Mouse (Mus musculus) cerebellum, postnatal 36 days (tissue): ENCODE measurements around the gene Cblc.

Source experiments
- DNase-seq, 2 experiments: peaks; one replicate each; pipeline ENCODE4 v3.0.0; 2021 to 2022; ENCODE audit warnings: mixed read lengths in 2 of 2

Cblc gene

DNA sequence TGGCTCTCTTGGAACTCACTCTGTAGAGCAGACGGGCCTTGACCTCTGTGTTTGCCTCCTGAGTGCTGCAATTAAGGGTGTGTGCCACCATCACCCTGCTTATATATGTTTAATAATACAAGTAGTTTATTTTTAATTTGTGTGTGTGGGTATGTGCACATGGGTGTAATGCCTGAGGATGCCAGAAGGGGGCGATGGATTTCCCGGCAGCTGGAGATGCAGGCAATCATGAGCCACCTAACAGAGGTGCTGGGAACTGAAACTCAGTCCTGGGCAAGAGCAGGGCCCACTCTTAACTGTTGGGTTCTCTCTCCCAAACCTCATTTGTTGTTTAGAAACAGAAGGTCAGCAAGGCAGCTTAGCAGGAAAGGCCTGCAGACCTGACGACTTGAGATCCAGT lies 16.7 kb downstream of the Cblc start:
- DNase-seq, result no peak

DNA sequence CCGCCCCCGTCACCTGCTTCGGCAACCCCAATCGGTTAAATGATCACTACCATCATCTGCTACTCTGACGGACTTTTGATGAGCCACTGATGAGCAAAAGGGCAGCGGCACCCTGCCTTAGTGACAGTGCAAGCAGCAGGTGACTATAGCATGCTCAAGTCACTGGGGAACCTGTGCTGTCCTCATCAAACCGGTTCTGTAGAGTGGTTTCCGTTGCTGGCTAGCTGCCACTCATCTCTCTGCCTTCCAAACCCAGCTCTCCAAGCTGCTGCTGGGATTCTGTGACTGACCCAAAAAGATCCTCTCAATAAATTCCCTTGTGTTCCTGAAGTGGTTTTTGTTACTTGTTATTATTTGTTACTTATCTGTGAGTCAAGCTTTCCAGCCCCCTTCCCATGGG lies 18.0 kb downstream of the Cblc start:
- DNase-seq, result no peak

DNA sequence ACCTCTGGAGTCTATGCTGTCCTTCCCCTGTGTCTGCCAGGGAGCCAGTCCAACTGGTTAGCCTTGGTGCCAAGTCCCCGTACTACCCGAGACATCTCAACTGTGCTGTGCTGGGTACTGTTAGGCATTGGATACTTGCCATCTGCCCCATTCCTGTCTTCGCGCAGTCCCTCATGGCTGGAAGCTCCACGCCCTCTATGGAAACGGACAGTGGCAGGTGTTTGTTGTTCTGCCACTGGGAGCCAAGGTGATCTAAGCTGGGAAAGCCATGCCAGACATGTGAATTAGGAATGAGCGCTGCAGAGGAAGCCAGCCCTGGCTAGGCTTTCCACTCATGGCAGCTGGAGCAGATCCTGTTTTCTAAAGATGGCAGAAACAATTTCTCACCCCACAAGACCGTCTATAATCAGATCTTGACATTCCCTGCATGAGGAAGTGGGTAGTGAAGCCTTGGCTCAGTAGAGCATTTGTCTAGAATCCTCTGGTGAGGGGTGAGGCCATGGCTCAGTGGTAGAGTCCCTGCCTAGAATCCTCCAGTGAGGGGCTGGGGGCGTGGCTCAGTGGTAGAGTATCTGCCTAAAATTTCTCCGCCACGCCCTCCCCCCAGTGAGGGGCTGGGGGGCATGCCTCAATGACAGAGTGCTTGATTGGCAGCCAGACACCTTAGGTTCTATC lies 19.4 kb downstream of the Cblc start:
- no peak for DNase-seq

DNA sequence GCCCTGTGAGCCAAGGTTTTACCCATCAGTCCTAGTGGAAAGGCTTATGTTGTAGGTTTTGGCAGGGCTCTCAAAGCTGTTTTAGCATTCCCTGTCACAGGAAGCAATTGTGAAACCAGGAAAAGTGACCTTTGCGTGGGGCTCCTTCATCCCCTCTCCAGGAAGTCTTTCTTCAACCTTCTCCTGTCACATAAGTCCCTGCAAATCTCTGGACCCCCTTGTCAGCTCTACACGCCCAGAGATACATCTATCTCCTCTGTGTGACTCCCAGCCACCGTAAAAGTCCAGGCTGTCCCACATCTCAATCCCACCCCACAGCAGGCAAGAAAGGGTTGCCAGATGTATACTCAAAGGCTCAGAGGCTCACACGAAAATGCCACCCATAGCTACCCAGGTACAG lies 24.9 kb downstream of the Cblc start:
- DNase-seq, result no peak

DNA sequence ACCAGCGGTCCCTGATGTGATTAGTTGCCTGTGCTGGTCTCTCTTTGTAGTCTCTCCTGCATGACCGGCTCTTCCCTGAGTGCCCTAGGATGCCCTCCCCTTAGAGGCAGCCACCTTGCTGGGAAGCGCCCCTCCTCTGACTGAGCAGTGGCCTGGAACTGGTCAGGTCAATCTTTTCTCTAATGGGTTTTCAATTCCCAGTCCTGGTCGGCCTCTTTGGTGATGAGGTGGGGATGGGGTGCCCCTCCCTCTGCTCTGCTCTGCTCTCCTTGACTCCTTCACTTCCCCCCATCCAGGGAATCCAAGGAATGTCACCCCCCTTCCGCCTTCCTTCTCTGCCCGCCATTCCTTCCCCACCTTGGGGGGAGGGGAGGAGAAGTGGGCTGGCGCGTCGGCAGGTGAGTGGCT lies 25.6 kb downstream of the Cblc start, which contains the start of gene Bcam:
Bcam (minus strand) TSS at position 33 of the 408 bp plus-strand sequence.
- no peak for DNase-seq

DNA sequence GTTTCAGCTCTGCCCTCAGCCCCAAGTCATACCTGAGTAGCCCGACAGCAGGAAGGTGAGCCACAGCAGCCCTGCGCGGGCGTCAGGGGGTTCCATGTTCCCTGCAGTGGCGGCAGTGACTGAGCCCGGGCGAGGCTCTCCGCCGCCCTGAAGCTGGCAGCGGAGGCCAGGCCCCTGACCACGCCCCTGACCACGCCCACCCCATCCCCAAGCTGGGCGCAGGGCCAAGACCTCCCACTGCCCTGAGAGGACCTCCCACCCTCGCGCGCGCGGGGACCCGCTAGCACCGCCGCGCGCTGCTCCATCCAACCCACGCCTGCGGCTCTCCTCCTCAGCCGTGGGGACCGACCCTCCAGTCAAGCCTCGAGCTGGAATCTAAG lies 26.2 kb downstream of the Cblc start:
- DNase-seq, result peak in 1 of 2 experiments; percentile 33

DNA sequence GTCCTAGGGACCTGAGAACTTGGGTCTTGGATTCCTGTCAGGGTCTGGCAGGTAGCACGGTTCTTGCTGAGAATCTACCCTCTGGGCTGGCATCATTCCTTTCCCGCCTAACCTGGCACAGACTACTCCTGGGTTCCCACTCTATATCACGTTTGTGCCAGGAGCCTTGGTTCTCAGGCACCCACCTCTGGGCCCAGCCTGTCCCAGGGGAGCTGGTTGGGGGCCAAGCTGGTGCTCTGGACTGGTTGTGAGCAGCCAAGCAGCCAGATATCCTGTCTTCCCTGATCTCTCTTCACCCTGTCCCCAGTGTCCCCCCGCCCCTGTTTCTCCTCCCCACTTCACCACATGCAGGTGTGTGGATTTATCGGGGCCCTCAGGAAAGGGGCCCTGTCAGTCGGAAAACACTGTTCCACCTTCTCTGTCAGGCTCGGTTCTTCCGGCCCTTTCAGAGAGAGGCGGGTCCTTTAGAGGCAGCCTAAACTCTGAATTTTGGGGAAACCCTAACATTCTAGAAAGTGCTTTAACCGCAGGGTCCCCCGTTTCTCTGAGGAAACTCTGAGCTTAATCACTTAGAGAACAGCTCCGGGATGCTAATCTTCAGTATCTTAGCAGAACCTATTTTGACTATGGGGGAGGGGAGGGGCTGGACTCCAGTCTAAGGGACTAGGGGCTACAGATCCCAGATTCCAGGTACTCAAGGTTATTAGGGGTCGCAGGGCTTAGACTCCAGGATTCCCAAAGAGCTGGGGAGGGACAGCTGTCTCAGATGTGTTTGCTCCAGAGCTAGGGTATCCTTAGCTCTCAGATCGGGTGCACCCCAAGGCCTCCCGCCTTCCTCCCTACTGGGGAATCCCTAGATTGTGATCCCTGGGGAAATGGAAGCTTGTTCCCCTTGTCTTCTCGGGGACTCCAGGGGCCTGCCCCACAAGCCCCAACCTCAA lies 26.9 kb downstream of the Cblc start:
- no peak for DNase-seq

DNA sequence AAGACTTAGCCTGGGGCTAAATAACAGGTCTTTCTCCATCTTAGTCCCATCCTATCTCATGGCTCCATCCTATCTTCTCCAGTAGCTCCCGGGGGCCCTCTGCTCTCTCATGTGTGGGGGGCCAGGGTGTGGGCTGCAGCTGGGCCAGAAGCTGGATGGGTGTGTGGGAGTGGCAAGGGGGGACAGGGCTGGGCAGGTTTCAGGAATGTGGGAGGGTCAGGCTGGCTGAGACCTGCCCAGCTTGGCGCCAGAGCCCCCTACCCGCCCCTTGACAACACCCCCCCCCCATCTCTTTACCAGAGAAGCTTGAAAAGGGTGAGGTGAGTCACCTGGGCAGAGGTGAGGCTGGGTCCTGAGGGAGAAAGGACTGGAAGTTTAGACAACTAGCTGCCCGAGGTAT lies 27.6 kb downstream of the Cblc start:
- DNase-seq, result no peak

DNA sequence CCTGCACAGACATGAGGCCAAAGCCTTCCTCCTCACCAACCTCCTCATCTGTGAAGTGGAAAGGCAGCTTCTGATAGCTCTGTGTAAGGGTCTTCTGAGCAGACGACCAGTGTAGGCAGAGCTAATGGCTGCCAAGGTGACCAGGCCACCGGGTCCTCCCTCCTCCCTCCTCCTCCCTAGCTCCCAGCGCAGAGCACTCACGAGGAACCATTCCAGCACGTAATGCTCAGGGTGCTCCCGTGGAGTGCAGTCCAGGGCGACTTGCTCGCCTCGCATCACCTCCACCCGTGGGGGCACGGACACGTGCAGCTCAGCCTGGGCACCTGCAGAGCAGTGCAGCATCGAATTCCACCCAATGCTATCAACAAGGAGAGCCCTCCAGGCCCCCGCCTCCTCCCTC lies 28.4 kb downstream of the Cblc start:
- DNase-seq, result no peak

DNA sequence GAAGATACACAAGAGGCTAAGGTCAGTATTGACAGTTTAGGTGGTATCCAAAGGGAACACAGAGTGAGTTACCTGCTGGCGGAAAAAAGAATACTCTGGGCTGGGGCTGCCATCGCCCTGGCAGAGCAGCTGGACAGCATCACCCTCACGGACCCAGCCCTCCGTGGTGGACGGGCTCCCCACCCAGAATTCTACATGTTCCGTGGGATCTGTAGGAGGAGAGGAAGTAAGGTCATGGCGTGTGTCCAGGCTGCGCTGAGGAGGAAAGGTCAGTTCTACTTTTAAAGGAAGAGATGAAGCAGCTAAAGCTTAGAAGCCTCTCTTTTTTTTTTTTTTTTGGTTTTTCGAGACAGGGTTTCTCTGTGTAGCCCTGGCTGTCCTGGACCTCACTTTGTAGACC lies 32.0 kb downstream of the Cblc start:
- DNase-seq, result no peak

DNA sequence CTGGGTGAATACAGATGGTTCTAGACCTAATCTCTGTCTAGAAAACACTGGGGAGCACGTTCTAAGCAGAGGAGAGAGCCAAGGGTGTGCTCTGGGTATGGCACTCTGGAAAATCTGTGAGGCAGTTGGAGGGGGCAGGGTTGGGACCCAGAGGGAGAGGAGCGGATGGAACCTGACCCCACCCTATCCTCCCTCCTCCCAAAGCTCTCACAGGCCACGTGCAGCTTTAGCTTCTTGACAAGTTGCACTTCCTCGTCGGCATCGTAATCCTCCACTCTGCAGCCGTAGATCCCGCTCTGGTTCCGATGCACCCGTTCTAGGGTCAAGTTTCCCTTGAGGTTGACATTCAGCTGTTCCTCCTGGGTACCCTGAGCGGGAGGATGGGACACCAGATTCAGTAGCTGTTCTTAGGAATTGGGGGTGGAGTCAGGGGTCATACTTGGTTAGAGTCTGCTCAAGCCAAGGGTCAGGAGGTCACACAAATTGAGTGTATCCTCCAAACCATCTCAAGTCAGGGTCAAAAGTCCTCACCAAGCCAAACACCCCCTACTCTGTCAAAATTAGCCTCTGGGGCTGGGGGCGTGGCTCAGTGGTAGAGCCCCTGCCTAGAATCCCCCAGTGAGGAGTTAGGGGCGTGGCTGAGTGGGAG lies 32.7 kb downstream of the Cblc start:
- DNase-seq, result no peak

DNA sequence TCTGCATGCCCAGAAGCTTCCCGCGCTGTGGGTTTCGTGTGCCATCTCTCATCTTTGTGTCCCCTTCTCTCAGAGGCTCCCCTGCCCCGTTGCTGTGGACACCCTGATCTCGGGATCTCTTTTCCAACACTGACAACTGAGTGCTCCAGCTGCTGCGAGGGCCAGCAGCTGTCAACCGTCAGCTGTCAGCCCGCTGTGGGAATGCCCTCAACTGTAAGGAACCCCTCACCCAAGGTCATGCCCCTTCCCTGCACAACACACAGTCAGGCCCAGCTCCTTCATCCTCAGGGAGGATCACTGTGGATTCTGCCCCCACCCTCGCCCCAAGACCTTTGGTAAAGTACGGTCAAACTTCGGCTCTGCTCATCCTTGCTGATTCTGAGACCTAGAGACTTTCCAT lies 34.3 kb downstream of the Cblc start:
- DNase-seq, result no peak

DNA sequence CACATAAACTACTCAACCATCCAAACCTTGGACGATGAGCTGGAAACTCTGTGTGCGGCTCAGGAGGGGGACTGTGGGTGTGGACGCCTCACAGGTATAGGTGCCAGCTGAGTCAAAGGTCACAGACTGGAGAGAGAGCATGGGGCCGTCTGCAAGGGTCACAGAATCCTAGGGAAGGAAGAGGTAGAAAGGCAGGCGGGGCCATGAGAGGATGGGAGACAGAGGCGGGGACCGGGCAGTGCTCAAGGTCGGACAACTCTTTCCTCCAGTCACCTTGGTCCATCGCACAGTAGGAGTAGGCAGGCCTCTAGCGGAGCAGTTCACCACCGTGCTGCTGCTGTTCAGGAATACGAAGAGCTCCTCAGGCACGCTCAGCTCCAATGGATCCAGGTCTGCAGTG lies 36.6 kb downstream of the Cblc start:
- no peak for DNase-seq

DNA sequence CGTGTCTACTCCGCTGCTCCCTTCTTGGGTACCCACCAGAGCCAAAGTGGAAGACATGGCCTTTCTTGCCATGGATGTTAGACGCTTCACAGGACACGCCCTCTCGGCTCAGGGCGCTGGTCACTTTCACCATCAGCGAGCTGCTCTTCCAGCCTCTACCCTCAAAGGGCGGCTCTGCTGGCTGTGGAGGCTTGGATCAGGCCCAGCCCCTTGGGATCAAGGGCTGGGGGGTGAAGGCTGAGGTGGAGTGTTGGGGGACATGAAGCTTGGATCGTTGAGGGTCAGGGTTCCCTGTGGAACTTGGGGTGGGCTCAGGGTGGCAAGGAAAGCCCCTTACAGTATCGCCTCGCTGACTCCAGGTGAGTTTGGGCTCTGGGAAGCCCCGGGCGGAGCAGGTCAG lies 38.0 kb downstream of the Cblc start:
- DNase-seq, result no peak

DNA sequence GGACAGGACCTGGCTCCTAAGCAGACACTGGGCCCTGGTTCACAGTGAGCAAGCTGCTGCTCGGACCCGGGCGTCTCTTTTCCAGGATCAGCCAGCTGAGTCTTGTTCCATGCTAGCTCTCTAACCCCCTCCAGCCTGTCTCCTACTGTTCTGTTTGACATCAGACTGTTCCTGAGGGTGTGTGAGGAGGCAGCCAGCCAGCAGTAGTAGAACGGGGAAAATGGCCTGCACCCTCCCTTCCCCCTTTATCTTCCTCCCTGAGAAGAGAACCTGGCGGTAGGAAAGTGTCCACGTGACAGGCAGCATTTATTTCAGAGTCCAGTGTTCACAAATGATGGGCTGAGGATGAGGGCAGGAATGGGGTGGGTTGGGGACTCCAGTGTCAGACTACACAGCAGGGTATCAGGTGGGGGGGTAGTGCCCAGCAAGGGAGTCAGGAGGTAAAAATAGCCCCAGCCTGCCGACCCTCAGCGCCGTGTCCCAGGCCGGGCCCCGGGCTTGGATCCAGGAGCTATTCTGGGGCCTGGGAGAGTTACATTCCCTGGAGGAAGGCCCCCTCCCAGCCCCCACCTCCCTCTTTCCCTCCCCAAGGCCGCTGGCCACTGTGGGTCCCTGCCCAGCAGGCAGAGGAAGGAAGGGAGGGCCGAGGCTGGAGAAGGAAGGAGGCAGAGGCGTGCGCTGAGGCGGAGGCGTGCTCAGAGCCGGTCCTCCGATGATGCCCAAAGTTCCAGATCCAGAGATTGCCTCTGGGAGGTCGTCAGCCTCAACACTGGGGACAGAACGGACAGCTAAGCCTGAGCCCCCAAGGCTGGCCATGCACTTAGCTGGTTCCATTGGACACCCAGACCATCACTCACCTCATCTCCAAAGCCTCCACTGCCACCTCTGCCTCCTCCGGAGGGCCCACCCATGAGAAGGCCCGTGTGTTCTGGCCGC lies 40.5 kb downstream of the Cblc start:
- DNase-seq, result no peak

DNA sequence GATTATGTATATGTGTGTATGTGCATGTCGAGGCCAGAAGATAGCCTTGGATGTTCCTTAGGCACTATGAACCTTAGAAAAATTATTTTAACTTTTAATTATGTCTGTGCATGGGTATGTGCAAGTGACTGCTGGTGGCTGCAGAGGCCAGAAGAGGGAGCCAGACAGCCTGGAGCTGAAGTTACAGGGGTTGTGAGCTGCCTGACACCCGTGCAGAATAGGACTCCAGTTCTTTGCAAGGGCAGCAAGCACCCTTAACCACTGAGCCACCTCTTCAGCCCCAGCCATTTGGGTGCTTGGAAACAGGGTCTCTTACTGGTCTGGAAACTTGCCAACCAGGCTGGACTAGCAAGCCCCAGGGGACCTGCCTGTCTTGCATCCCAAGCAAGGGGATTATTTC lies 41.6 kb downstream of the Cblc start:
- DNase-seq, result no peak

DNA sequence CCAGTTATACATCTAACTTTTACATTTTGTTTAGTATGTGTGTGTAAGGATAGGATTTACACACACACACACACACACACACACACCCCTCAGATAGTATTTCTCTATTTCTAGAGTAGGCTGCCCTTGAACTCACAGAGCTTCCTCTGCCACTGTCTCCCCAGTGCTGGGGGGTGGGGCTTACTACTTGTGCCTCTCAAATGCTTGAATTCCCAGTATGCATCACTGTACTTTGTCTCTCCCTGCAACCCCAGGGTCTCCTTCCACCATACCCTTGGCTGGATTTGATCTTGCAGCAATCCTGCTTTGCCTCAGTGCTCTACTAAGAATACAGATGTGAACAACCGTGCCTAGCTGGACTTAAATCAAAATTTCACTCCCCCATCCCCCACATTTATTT lies 42.5 kb downstream of the Cblc start:
- DNase-seq, result no peak

DNA sequence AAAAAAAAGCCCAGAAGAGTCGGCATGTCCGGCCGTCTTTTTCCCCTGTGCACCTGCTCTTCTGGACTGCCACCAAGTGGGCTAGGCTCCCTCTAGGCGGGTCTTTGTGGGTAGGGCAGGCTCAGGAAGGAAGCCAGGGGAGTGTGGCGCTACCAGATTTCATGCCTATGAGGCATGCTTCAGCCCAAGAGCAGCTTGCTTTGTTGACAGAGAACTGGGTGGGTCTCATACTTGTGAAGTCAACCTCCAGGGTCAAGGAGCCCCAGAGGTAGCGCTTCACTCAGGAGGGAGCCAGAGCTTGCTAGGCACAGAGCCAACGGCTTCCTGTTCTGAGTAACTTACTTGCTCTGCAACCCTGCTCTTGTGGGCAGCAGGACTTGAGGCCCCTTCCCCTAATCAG lies 43.0 kb downstream of the Cblc start:
- DNase-seq, result no peak

DNA sequence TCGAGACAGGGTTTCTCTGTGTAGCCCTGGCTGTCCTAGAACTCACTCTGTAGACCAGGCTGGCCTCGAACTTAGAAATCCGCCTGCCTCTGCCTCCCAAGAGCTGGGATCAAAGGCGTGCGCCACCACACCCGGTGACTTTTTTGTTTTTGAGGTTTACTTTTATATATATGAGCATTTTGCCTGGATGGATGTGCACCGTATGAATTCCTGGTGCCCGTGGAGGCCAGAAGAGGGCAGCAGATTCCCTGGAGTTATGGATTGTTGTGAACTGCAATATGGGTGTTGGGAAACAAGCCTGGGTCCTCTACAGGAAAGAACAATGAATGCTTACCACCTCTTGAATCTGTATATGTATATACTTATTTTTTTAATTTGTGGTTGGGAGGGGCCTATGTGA lies 44.0 kb downstream of the Cblc start:
- no peak for DNase-seq

DNA sequence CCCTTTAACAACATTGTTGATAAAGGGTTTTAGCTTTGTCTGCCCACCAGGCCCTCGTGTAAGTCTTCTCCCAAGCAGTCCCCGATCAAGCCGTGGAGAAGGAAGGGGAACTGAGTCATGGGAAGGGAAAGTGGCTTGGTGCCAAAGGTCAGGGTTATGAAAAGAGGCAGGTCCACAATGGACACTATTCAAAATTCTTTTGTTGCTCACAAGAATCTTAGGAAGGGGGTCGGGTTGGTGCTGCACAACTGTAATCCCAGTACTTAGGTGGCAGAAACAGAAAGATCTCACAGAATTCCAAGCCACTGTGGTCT lies 45.6 kb downstream of the Cblc start:
- DNase-seq, result no peak

DNA sequence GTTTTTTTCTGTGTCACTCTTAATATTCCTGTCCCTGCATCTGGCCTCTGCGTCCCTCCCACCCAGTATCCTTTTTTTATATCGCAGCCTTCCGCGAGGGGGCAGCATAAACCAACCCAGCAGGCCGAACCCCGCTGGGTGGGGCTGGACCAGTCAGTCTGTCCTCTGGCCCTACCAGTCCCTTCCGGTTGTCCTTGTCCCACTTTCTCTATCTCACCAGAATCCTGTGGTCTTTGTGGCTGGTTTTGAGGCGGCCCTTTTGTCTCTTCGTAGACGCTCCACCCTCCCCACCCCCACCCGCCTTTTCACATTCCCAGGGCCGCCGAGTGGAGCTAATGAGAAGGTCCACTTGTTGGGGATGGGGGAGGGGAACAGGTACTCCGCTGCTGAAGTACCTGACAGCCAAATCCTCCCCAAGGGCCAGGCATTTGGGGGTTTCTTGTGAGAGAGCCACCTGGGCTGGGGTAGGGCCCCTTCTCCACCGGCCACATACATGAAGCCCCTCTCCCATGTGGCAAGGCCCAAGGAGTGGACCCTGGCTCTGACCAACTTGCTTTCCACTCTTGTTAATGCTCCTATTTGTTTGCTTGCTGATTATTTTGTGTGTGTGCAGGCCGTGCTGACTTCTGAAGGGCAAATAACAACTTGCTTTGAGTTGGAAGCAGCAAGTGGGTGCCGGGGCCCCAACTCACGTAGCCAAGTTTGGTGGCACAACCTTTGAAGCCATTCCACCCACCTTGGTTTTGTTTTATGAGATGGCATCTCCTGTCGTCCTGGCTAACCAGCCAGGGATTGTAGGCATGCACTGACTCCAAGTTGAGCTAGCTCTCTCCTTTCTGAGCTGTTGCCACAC lies 46.2 kb downstream of the Cblc start, which contains the start of gene Nectin2:
Nectin2 (minus strand) TSS at position 267 of the 853 bp plus-strand sequence.
- DNase-seq, result peak; percentile 62 to 65
